Mouse (Mus musculus) cortical plate, adult 2 months (tissue): Measurements from ENCODE around the gene Fam129a.

Source experiments
- CTCF ChIP-seq: fragments of 200-500 bp; IDR thresholded peaks from 2 replicates; pipeline ENCODE4 v1.5.1; 2011; ENCODE audit warnings: mild to moderate bottlenecking, control low read depth, low read length; ENCODE audit not compliant: insufficient read depth; ENCODE audit errors: extremely low read depth
- POLR2A ChIP-seq: fragments of 200-500 bp; IDR thresholded peaks from 2 replicates; pipeline ENCODE4 v1.6.1; 2011; ENCODE audit warnings: mild to moderate bottlenecking, low read length, control low read depth; ENCODE audit not compliant: insufficient read depth; ENCODE audit errors: extremely low read depth

DNA sequence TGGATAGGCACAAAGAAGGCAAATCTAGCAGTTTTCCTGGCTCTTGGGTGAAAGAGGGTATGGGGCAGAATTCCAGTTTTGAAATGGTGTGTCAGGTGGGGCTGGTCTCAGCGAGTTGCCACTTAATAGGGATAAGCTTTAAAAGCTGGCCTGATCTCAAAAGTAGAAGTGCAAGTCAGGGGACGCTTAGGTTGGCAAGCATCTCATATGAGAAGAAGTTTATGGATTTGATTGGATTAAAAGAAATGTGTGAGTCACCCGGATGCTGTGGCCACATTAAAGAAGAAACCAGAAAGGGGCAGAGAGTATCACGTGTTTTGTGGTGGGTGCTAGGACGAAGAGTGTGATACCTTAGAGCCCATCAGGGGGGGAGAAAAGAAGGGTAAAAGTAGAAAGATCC, 114.0 kb downstream of the Fam129a start:
- TF ChIP-seq CTCF = no peak
- TF ChIP-seq POLR2A = no peak
